ENCODE assay signal across 8 mouse cellular contexts in the genomic region with DNA sequence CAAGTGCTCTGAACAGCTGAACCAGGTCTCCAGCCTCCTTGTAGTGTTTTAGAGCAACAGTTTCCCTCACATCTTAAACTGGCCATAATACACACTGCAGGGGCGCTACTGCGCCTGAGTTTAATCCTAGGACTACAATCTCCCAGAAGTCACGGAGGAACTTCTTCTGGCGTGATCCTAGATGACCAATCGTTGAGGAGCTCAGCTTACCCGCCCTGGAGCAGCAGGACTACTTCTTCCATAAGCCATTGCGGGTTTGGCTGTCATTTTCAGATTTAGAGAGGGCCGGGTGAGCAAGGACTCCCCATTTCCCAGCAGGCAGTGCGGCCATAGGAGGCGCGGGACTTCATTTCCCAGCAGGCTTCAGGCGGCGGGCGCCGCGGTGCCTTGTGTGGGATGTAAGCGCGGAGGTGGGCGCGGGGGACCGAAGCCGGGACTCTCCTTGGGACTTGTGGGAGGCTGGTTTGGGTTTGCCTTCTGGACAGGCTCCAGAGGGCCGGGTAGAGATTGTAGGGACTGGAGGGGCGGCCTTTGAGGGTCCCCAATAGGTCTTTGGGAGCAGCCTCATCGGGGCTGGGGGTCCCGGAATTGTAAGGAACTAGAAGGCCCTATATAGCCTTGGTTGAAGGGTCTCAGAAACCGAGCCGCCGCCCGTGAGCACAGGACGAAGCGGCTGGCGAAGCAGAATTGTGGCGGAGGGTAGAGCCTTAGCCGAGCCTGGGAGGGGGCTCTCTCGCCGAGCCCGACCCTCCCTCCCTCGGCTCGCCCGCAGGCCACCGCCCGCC. TPM values are rescaled to one million over a fixed set of nuclear protein-coding genes. Genes with fewer than 3 reads are reported as not detected.
DNase-seq lines count a peak whose midpoint lies in the region; ATAC-seq and TF ChIP-seq lines count a peak whose summit lies in the region.

A gene (plus strand): TSS at position 307 of the 785 bp plus-strand sequence.

- intact Hi-C loops in gastrocnemius, adult 2 months (cut with DNase I) = loop anchor here (10.0 kb wide), 1 partner anchor 210 kb away; a partner anchor contains a TSS
- intact Hi-C loops in left cerebral cortex, adult 2 months (cut with DNase I) = loop anchor here (5.0 to 10.0 kb wide), 2 partner anchors 193 to 250 kb away; a partner anchor contains a TSS

- H3K27me3 ChIP-seq in hindbrain, postnatal 0 days (ENCODE audit: insufficient read depth, low read length) = no peaks in the 10 kb centered on the region

- peaks cover 7% of the 10 kb centered on the region for H3K4me1 ChIP-seq in hindbrain, postnatal 0 days (ENCODE audit: insufficient read depth, low read length)

- peak; percentile 98 for DNase-seq in ZHBTc4 (ENCODE audit: low read depth, low spot score)
- peak; percentile 94 for DNase-seq in gastrocnemius, adult 2 months
- DNase-seq in hindbrain, postnatal 0 days (ENCODE audit: low spot score) = peak; percentile 99
- DNase-seq in left cerebral cortex, adult 2 months (ENCODE audit: extremely low spot score in 1 of 2, low spot score in 2 of 2) = peak; percentile 95
- peak; percentile 97 for DNase-seq in right cerebral cortex, adult 2 months (ENCODE audit: low spot score in 2 of 2)
- DNase-seq in urinary bladder, postnatal 14 days (ENCODE audit: low spot score) = peak; percentile 92

- TF ChIP-seq CTCF in gastrocnemius, adult 2 months (IDR thresholded peaks at IDR 0.05) = peak; percentile 58
- TF ChIP-seq CTCF in hindbrain, postnatal 0 days (IDR thresholded peaks at IDR 0.05; ENCODE audit: low read depth) = peak; percentile 71
- peak; percentile 55 for TF ChIP-seq CTCF in left cerebral cortex, adult 2 months (IDR thresholded peaks at IDR 0.05)

- peak within 1 kb of the TSS; percentile 90 for H3K27ac ChIP-seq in gastrocnemius, adult 2 months
- H3K27ac ChIP-seq in hindbrain, postnatal 0 days = peak within 1 kb of the TSS; percentile 82
- peak within 1 kb of the TSS; percentile 96 for H3K27ac ChIP-seq in left cerebral cortex, adult 2 months

- H3K4me3 ChIP-seq in gastrocnemius, adult 2 months = peak within 1 kb of the TSS; percentile 79
- H3K4me3 ChIP-seq in hindbrain, postnatal 0 days (ENCODE audit: low read length) = peak within 1 kb of the TSS; percentile 81
- H3K4me3 ChIP-seq in left cerebral cortex, adult 2 months = peak within 1 kb of the TSS; percentile 68

- peak within 1 kb of the TSS; percentile 90 for H3K9ac ChIP-seq in hindbrain, postnatal 0 days (replicated peaks; ENCODE audit: low read length)

- ATAC-seq in common myeloid progenitor, adult 5-6 weeks (replicated peaks; ENCODE audit: low read depth, poor library complexity, severe bottlenecking) = peak; percentile 92
- ATAC-seq in hindbrain, postnatal 0 days = peak; percentile 95
- peak; percentile 92 for ATAC-seq in megakaryocyte, adult 5-6 weeks (ENCODE audit: poor library complexity, severe bottlenecking)

- peak within 1 kb of the TSS; percentile 96 for H3K4me2 ChIP-seq in hindbrain, postnatal 0 days (ENCODE audit: low read depth, low read length)

- H3K36me3 ChIP-seq in hindbrain, postnatal 0 days (ENCODE audit: insufficient read depth, low read length) = peaks cover 23% of the 10 kb centered on the region

- no peaks in the 10 kb centered on the region for H3K9me3 ChIP-seq in hindbrain, postnatal 0 days (ENCODE audit: low read length)

- under 1% methylated on average over 41 of the region's 43 CpGs for WGBS in hindbrain, postnatal 0 days

RNA-seq across cellular contexts. Expression of the gene that starts here (rescaled TPM):
- total RNA-seq in common myeloid progenitor, adult 5-6 weeks (2017) = 19.2 and 30.8 TPM in 2 replicates
- 1 to 10 TPM; 7.0 to 7.8 TPM for total RNA-seq in gastrocnemius, adult 2 months (2021)
- total RNA-seq in hindbrain, postnatal 0 days (2014; rRNA removed) = 69.6 and 93.4 TPM in 2 replicates
- 57.8 and 59.5 TPM in 2 replicates for polyA plus RNA-seq in hindbrain, postnatal 0 days (2015; fragmentation: Nextera tagmentation; extraction: Ambion mirVana)
- 10 to 100 TPM; 64.7 to 72.5 TPM for total RNA-seq in left cerebral cortex, adult 2 months (2021)
- total RNA-seq in megakaryocyte, adult 5-6 weeks (2015) = 15.1 and 16.6 TPM in 2 replicates
- total RNA-seq in megakaryocyte, adult 5-6 weeks (2017) = 19.2 and 20.7 TPM in 2 replicates

Comparison
In these comparisons a context has a peak if more than half of its experiments do, and no peak if none do; other contexts are left out.
1. Peak in every context shown above with its lines: DNase-seq, ATAC-seq, H3K4me3 ChIP-seq and H3K27ac ChIP-seq.